Mouse (Mus musculus) gastrocnemius, postnatal 36 days (tissue): Measurements from ENCODE around the gene Nrgn. TPM values are rescaled to one million over a fixed set of nuclear protein-coding genes. Genes with fewer than 3 reads are reported as not detected.
A peak's percentile ranks its signal among the peaks of the same experiment; 100 is the strongest.

Source experiments
- DNase-seq, 2 experiments: peaks; one replicate each; pipeline ENCODE4 v3.0.0; 2022
- intact Hi-C: fragments of 180-260 bp; cut with DNase I; formaldehyde crosslinking; loops from one replicate; pipeline ENCODE4 v1.15.1; 2025
- long read RNA-seq, 2 experiments: library from polyadenylated mRNA; stranded (forward); transcript quantifications; one replicate each; pipeline ENCODE4 v2.0.0; 2021
- total RNA-seq, 2 experiments: library from RNA; stranded (reverse); gene quantifications; 2 replicates each; pipeline ENCODE4 v1.2.3; 2021

Gene Nrgn
- under 1 TPM; 0.35 to 0.66 TPM for total RNA-seq
- long read RNA-seq, experiment 1, result 0 reads
- long read RNA-seq, experiment 2, result 0 reads

GRCm38 (mm10) chr9:37552536-37553293, at the start of gene Nrgn:
Gene Nrgn (minus strand): TSS chr9:37552904.
- peak; percentile 57 to 70 for DNase-seq
- intact Hi-C loops, result no loop called here

GRCm38 (mm10) chr9:37600538-37601205, 48.0 kb upstream of the Nrgn start:
- intact Hi-C loops, result no loop called here

GRCm38 (mm10) chr9:37598637-37599036, 45.9 kb upstream of the Nrgn start:
- DNase-seq, result no peak
- intact Hi-C loops, result no loop called here

More at GRCm38 (mm10) chr9:37600538-37601205, 48.0 kb upstream of the Nrgn start:
- DNase-seq, result no peak

GRCm38 (mm10) chr9:37595570-37595969, 42.9 kb upstream of the Nrgn start:
- no peak for DNase-seq
- intact Hi-C loops, result no loop called here

GRCm38 (mm10) chr9:37593690-37594089, 41.0 kb upstream of the Nrgn start:
- DNase-seq, result no peak
- intact Hi-C loops, result no loop called here

- intact Hi-C loops, result no loop called here
- DNase-seq, result no peak
Measured at GRCm38 (mm10) chr9:37592633-37593032, 39.9 kb upstream of the Nrgn start.

GRCm38 (mm10) chr9:37592025-37592424, 39.3 kb upstream of the Nrgn start:
- intact Hi-C loops, result no loop called here
- DNase-seq, result no peak

GRCm38 (mm10) chr9:37590381-37590780, 37.7 kb upstream of the Nrgn start:
- intact Hi-C loops, result no loop called here
- no peak for DNase-seq

- DNase-seq, result no peak
- intact Hi-C loops, result no loop called here
Measured at GRCm38 (mm10) chr9:37586718-37587117, 34.0 kb upstream of the Nrgn start.

GRCm38 (mm10) chr9:37583594-37583993, 30.9 kb upstream of the Nrgn start:
- intact Hi-C loops, result no loop called here
- no peak for DNase-seq

GRCm38 (mm10) chr9:37576436-37576930, 23.8 kb upstream of the Nrgn start:
- DNase-seq, result no peak

GRCm38 (mm10) chr9:37572204-37572876, 19.6 kb upstream of the Nrgn start:
- DNase-seq, result no peak

More at GRCm38 (mm10) chr9:37576436-37576930, 23.8 kb upstream of the Nrgn start:
- intact Hi-C loops, result no loop called here

GRCm38 (mm10) chr9:37569231-37569835, 16.6 kb upstream of the Nrgn start:
- no peak for DNase-seq
- intact Hi-C loops, result no loop called here

More at GRCm38 (mm10) chr9:37572204-37572876, 19.6 kb upstream of the Nrgn start:
- intact Hi-C loops, result no loop called here

GRCm38 (mm10) chr9:37568605-37569214, 16.0 kb upstream of the Nrgn start:
- intact Hi-C loops, result no loop called here
- DNase-seq, result no peak

- intact Hi-C loops, result no loop called here
- no peak for DNase-seq
Measured at GRCm38 (mm10) chr9:37567892-37568604, 15.3 kb upstream of the Nrgn start.

GRCm38 (mm10) chr9:37567454-37567853, 14.8 kb upstream of the Nrgn start:
- intact Hi-C loops, result no loop called here
- DNase-seq, result no peak

GRCm38 (mm10) chr9:37567019-37567418, 14.3 kb upstream of the Nrgn start:
- no peak for DNase-seq
- intact Hi-C loops, result no loop called here

- intact Hi-C loops, result no loop called here
- DNase-seq, result no peak
Measured at GRCm38 (mm10) chr9:37563805-37564204, 11.1 kb upstream of the Nrgn start.

- intact Hi-C loops, result no loop called here
- DNase-seq, result no peak
Measured at GRCm38 (mm10) chr9:37560617-37561016, 7.9 kb upstream of the Nrgn start.

- intact Hi-C loops, result no loop called here
- DNase-seq, result no peak
Measured at GRCm38 (mm10) chr9:37556366-37556765, 3.7 kb upstream of the Nrgn start.
